Mouse (Mus musculus): ENCODE results near the gene Tcfl5. TPM values are rescaled to one million over a fixed set of nuclear protein-coding genes. Genes with fewer than 3 reads are reported as not detected.

Gene Tcfl5
- total RNA-seq, 1 experiment = 44.9 TPM

DNA sequence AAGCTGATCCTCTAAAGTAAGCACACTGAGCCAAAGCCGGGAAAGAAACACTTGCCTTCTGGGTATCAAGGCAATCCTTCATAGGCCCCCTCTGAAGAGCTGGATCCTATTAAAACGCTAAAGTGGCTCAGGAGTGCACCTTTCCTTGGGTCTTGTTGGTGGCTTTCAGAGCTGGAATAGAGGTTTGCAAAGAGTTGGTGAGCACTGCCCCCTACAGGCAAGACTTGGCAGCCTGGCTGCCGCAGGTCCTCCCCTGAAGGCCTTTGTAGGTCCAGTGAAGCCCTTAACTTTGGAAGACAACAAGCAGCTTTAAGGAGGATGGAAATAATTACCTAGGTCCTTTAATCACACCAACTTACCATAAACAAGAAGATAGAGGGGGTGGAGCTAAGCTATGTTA, 63.8 kb downstream of the Tcfl5 start:
- Histone ChIP-seq H3K4me3 (ENCODE audit: insufficient read depth in 1 of 2, low read depth in 1 of 2, low read length in 2 of 2, poor library complexity in 1 of 2, severe bottlenecking in 1 of 2) (no peak overlapping the region), H3K9me3 (ENCODE audit: control insufficient read depth, insufficient read depth, low read depth, low read length) (no peaks in the 10 kb centered on the region), H3K4me1 (ENCODE audit: control insufficient read depth in 2 of 2, insufficient read depth in 2 of 2, low read length in 2 of 2, poor library complexity in 1 of 2) (peaks cover 0 to 6% of the 10 kb centered on the region in 2 experiments; a peak in 2 of 4 replicates), H3K36me3 (ENCODE audit: control insufficient read depth, insufficient read depth, low read length, poor library complexity, severe bottlenecking) (no peaks in the 10 kb centered on the region; the same call in 1 of the 2 replicates), H3K9ac (ENCODE audit: insufficient read depth, low read depth, low read length, poor library complexity, severe bottlenecking) (no peak overlapping the region), H3K27ac (ENCODE audit: insufficient read depth, low read depth, low read length, poor library complexity, severe bottlenecking) (no peak overlapping the region)
- TF ChIP-seq ZC3H11A (IDR thresholded peaks at IDR 0.05; ENCODE audit: borderline replicate concordance, low read depth, low read length) (peak; percentile 59; the same call in 1 of the 2 replicates), ZNF384 (IDR thresholded peaks at IDR 0.05; ENCODE audit: low read depth, low read length) (no peak)
- in situ Hi-C loops (cut with MboI; ENCODE audit: low sequenced_read_pairs in 2 of 2, unreplicated experiment in 2 of 2) = loop anchor here in 1 of 2 experiments (10.0 kb wide), 1 partner anchor 176 kb away; no protein-coding TSS in a partner anchor
- DNase-seq (ENCODE audit: low read depth, low spot score) = peak; percentile 56

DNA sequence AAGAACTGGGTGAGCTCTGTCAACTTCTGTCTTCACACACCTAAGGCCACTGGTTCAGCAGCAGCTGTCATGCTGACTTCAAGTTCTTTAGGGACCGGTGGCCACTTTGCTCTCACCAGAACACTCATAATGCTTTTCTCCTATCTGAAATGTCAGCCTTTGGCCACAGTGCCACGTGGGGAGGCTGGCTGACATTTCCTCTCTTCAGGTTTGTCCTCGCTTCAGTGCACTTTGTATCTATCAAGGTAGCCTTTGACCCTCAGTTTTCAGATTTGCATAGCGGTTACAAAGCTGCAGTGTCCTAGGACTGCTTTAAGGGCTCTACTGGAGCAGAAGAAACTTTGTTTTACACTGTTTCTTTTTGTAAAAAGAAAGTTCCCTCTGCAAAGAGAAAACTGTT, 66.0 kb downstream of the Tcfl5 start:
- Histone ChIP-seq H3K9ac (ENCODE audit: insufficient read depth, low read depth, low read length, poor library complexity, severe bottlenecking) (no peak overlapping the region), H3K4me1 (ENCODE audit: control insufficient read depth in 2 of 2, insufficient read depth in 2 of 2, low read length in 2 of 2, poor library complexity in 1 of 2) (no peaks in the 10 kb centered on the region), H3K36me3 (ENCODE audit: control insufficient read depth, insufficient read depth, low read length, poor library complexity, severe bottlenecking) (no peaks in the 10 kb centered on the region), H3K27ac (ENCODE audit: insufficient read depth, low read depth, low read length, poor library complexity, severe bottlenecking) (no peak overlapping the region), H3K4me3 (ENCODE audit: insufficient read depth in 1 of 2, low read depth in 1 of 2, low read length in 2 of 2, poor library complexity in 1 of 2, severe bottlenecking in 1 of 2) (no peak overlapping the region), H3K9me3 (ENCODE audit: control insufficient read depth, insufficient read depth, low read depth, low read length) (no peaks in the 10 kb centered on the region)
- TF ChIP-seq CHD2 (IDR thresholded peaks at IDR 0.05; ENCODE audit: low read depth, low read length) (no peak), HCFC1 (IDR thresholded peaks at IDR 0.05; ENCODE audit: borderline replicate concordance, insufficient read depth, low read length) (no peak), MAFK (IDR thresholded peaks at IDR 0.05; ENCODE audit: insufficient read depth, low read depth, low read length) (no peak), ZC3H11A (IDR thresholded peaks at IDR 0.05; ENCODE audit: borderline replicate concordance, low read depth, low read length) (no peak), ZNF384 (IDR thresholded peaks at IDR 0.05; ENCODE audit: low read depth, low read length) (no peak)
- DNase-seq (ENCODE audit: low read depth, low spot score) = no peak
- in situ Hi-C loops (cut with MboI; ENCODE audit: low sequenced_read_pairs in 2 of 2, unreplicated experiment in 2 of 2) = loop anchor here in 1 of 2 experiments (10.0 kb wide), 1 partner anchor 178 kb away; no protein-coding TSS in a partner anchor

Other genes with a start within 250 kb of the Tcfl5 start
- gene Slco4a1, start 186.5 kb downstream of the Tcfl5 start, total RNA-seq (2012; rRNA removed) = 14.7 and 24.7 TPM in 2 replicates
- gene Ntsr1, start 142.7 kb downstream of the Tcfl5 start, total RNA-seq (2012; rRNA removed) = 0.09 TPM in 1 of 2 replicates, not detected in the other
- gene Mrgbp, start 61.4 kb downstream of the Tcfl5 start, total RNA-seq (2012; rRNA removed) = 27.2 and 30.9 TPM in 2 replicates
- gene Ogfr, start 53.5 kb downstream of the Tcfl5 start, total RNA-seq (2012; rRNA removed) = 31.5 and 39.2 TPM in 2 replicates
- 5.4 and 7.9 TPM in 2 replicates for gene Col9a3, start 44.9 kb downstream of the Tcfl5 start, total RNA-seq (2012; rRNA removed)
- gene Dido1, start 67.3 kb upstream of the Tcfl5 start, total RNA-seq (2012; rRNA removed) = 84.7 and 90.6 TPM in 2 replicates
- 57.8 and 64.7 TPM in 2 replicates for gene Gid8, start 67.4 kb upstream of the Tcfl5 start, total RNA-seq (2012; rRNA removed)
- gene Slc17a9, start 82.6 kb upstream of the Tcfl5 start, total RNA-seq (2012; rRNA removed) = 12.0 and 28.1 TPM in 2 replicates
- gene Bhlhe23, start 134.2 kb upstream of the Tcfl5 start, total RNA-seq (2012; rRNA removed) = 0.11 and 0.18 TPM in 2 replicates